Mouse (Mus musculus): ENCODE measurements around the gene Eif2b3.

Eif2b3 gene

DNA sequence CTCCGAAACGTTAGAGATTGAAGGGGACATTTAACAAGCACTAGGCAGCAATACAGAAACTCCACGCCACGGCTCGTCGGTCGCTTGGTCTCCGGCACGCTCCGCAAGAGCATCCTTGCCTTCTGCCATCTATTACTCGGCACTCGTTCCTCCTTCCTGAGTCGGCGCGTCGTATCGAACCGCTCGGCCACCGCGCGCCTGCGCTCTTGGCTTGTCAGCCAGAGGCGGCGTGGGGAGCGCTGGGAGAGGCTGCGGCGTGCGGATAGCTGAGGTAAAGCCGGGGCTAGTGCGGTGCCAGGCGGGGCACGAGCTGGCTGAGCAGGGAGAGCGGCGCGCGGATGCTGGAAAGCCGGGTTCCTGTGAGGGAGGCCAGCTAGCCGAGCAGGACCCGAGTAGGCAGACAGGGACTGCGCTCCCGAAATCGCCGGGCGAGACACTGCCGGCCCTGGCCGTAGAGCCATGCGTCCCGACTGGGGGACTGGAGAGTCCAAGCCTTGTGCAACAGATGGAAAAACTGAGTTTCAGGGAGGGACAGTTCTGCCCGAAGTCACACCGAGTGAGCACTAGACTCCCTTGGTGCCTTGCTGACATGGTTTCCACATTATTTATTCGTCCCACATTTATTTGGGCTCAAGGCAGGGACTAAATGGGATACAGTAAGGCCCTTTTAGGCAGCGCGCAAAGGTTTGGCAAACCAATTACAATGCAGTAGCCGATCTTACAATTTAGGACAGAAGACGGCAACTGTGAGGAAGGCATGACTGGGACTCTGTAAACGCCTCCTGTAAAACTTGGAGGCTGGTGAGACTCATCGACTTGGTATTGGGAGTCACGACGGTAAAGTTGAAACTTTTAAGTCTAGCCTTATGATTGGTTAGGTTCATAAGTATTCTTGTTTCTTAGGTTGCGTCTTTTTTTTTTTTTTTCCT, at the start of gene Eif2b3:
Gene Eif2b3, plus strand, starts transcription at position 197 of the 929 bp plus-strand sequence.
- peak; percentile 65 to 92 for DNase-seq (ENCODE audit: low spot score in 2 of 2)

DNA sequence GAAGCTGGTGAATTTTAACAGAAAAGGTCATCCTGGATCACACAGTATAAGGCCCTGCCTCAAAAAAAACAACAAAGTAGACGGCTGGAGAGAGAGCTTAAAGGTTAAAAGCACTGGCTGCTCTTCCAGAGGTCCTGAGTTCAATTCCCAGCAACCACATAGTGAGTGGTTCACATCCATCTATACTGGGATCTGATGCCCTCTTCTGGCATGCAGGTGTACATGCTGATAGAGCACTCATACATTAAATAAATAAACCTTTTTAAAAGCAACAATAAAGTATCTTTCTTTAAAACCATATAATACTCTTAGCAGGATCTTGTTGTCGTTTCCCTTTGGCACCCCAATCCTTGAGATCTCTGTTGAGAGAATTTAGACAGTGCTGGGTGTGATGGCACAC, 42.7 kb upstream of the Eif2b3 start:
- DNase-seq (ENCODE audit: low spot score in 2 of 2), result no peak

DNA sequence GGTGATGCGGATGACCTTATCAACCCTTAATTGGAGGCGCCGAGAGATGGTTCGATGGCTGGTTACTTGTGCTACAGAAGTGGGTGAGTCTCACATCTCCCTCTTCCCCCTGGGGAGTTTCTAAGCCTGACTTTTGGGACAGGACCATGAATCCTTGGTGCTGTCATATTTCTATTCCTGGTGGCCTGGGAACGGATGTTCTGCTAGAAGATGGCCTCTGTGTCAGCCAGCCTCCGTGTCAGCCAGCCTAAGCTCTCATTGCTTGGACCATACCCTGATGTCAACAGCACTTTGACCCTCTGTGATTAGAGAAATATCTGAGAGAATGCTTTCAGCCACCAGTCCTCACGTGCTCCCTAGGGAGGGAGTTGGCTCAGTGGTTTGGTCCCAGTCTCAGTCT, 33.5 kb upstream of the Eif2b3 start:
- DNase-seq (ENCODE audit: low spot score in 2 of 2), result no peak

DNA sequence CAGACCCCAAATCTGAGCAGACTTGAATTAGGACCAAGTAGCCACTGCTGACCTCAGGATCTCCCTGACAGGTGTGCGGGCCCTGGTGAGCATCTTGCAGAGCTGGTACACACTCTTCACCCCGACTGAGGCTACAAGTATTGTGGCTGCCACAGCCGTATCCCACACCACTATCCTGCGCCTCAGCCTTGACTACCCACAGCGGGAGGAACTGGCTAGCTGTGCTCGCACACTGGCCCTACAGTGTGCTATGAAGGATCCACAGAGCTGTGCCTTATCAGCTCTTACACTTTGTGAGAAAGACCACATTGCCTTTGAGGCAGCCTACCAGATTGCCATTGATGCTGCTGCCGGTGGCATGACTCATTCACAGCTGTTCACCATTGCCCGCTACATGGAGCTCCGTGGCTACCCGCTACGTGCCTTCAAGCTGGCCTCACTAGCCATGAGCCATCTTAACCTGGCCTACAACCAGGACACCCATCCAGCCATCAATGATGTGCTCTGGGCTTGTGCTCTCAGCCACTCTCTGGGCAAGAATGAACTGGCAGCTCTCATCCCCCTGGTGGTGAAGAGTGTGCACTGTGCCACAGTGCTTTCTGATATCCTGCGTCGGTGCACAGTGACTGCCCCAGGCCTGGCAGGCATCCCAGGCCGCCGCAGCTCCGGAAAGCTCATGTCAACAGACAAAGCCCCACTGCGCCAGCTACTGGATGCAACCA, 32.6 kb upstream of the Eif2b3 start:
- DNase-seq (ENCODE audit: low spot score in 2 of 2), result peak in 1 of 2 experiments; percentile 77

DNA sequence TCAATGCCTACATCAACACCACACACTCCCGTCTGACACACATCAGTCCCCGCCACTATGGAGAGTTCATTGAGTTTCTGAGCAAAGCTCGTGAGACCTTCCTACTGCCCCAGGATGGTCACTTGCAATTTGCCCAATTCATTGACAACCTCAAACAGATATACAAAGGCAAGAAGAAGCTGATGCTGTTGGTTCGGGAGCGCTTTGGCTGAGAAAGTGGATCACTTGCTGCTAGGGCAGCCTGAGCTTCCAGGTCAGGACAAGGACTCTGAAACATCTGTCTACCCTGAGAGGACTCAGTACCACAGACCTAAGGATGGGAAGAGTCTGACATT, 32.1 kb upstream of the Eif2b3 start:
- no peak for DNase-seq (ENCODE audit: low spot score in 2 of 2)

DNA sequence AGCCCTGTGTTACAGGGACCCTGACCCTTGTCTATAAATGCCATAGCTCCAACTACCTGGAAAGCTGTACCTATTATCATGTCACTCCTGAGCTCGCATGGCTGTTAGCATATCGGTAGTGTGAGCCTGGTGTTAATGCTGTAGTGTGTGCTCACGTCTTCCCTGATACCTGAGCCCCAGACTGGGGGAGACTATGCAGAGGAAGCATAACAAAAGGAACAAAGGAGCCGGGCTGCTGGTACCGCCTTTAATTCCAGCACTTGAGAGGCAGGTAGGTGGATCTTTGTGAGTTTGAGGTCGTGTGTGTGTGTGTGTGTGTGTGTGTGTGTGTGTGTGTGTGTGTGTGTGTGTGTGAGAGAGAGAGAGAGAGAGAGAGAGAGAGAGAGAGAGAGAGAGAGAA, 29.5 kb upstream of the Eif2b3 start:
- no peak for DNase-seq (ENCODE audit: low spot score in 2 of 2)

DNA sequence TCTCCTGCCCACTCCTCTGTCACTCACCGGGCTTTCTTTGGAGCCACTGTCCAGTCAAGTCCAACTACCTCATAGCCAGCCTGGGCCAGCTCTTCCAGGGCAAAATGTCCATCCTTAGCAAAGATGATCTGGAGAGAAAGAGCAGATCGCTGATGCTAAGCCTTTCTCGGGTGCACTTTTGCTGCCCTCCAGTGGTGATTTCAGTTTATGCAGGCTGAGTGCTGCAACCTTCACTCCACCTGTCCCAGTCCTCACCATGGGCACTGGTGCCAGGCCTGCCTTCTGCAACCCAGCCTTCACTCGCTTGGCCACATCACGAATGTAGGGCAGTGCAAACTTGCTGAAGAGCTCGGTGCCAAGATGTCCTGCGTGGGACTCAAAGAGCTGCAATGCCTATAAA, 27.8 kb upstream of the Eif2b3 start:
- DNase-seq (ENCODE audit: low spot score in 2 of 2), result peak in 1 of 2 experiments; percentile 90

DNA sequence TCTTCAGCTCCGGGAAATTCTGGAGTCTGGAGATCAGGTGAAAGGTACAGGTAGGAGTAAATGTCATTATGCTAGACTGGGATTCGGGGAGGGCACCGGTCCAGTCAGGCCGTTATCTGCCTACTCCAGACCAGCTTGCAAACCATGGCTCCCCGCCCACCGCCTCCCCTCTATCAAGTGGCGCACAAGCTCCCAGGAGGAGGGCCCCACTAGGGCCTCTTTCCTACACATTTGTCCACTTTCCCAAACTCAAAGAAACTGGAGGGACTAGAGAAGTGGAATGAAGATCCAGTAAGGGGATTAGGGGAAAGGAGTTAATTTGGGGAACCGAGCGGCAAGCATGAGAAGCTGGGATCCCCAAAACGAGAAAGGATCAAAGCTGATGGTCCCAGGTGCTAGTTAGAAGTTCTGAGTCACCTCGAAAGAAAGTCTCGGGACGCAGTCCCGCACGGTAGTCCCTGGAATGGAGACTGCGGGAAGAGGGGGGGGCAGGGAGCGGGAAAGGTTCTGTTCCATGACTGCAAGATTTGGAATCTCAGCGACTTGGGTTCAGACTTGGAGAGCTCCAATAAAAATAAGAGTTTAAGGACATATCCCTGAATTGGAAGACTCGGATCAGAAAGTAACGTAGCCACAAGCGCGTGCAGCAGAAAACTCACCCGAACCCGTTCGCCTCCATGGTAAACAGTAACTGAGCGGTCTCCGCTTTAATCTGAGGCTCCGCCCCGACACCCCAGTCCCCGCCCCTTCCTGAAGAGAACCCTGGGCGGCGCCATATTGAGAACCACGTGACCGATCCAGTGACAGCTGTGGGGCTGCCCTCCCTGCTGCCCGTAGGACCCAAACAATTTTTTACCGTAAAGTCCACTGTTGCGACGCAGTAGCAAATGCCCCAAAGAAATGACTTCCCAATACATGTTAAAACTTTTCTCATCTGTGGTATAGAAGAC, 25.3 kb upstream of the Eif2b3 start, which contains the start of gene Urod:
Gene Urod, minus strand, starts transcription at position 742 of the 950 bp plus-strand sequence.
- DNase-seq (ENCODE audit: low spot score in 2 of 2), result peak; percentile 90 to 96

DNA sequence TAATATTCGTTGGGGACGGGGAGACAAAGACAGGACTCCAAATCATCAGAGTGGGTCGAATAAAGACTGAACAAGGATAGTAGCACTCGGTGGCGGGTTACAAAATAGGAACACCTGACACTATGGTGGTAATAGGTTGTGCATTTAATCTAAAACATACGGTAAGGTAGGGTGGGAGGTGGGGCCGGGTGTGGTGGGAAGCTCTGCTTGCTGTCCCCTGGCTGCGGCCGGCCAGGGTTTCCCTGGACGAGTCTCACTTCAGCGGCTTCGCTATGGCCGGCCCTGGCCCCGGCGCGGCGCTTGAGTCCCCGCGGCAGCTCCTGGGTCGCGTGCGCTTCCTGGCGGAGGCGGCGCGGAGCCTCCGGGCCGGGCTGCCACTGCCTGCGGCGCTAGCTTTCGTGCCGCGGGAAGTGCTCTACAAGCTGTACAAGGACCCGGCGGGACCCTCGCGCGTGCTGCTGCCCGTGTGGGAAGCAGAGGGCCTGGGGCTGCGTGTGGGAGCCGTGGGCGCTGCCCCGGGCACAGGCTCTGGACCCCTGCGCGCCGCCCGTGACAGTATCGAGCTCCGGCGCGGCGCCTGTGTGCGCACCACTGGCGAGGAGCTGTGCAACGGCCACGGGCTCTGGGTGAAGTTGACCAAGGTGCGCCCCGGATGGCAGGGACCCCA, 23.9 kb upstream of the Eif2b3 start, which contains the start of gene Hectd3:
Gene Hectd3, plus strand, starts transcription at position 187 of the 667 bp plus-strand sequence.
- DNase-seq (ENCODE audit: low spot score in 2 of 2), result no peak

DNA sequence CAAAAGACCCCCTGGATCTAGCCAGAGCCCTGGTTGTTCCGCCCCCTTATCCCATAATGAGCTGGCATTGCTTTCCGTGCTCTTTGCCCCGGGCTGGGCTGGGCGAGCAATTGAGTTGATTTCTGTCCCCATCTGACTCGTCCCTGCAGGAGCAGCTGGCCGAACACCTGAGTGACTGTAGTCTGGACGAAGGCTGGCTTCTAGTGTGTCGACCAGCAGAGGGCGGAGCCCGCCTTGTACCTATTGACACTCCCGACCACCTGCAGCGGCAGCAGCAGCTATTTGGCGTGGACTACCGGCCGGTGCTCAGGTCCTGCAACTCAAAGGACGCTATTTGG, 23.4 kb upstream of the Eif2b3 start:
- DNase-seq (ENCODE audit: low spot score in 2 of 2), result no peak

DNA sequence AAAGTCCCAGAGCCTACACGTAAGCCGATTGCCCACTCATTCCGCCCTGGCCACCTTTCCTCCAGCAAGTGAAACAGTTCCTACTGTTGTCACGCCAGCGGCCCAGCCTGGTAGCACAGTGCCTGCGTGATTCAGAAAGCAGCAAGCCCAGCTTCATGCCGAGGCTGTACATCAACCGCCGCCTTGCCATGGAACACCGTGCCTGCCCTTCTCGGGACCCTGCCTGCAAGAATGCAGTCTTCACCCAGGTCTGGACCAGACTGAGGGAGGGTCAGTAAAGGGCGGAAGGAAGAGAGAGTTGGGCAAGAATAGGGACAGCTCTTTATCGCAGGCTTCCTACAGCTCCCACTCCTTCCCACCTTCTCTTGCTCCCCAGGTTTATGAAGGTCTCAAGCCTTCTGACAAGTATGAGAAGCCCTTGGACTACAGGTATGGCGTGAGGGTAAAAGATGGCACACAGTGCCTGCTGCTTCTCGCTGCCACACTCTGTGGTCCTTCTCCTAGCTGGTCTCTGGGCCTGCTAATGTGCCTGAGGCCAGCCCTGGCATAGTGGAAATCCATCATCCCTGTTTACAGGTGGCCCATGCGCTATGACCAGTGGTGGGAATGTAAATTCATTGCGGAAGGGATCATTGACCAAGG, 19.6 kb upstream of the Eif2b3 start:
- no peak for DNase-seq (ENCODE audit: low spot score in 2 of 2)

DNA sequence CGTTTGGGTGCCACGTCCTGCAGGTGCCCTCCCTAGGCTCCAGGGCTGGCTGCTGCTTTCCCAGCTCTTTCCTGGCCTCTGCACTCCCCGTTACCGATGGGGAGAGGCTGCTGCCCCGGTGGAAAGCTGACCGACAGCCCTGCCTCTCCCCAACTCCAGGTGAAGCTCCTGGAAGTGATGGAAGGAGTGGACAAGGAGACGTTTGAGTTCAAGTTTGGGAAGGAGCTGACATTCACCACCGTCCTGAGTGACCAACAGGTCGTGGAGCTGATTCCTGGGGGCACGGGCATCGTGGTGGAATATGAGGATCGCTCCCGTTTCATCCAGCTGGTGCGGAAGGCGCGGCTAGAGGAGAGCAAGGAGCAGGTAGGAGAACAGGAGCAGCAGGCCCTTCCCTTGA, 17.2 kb upstream of the Eif2b3 start:
- DNase-seq (ENCODE audit: low spot score in 2 of 2), result no peak

DNA sequence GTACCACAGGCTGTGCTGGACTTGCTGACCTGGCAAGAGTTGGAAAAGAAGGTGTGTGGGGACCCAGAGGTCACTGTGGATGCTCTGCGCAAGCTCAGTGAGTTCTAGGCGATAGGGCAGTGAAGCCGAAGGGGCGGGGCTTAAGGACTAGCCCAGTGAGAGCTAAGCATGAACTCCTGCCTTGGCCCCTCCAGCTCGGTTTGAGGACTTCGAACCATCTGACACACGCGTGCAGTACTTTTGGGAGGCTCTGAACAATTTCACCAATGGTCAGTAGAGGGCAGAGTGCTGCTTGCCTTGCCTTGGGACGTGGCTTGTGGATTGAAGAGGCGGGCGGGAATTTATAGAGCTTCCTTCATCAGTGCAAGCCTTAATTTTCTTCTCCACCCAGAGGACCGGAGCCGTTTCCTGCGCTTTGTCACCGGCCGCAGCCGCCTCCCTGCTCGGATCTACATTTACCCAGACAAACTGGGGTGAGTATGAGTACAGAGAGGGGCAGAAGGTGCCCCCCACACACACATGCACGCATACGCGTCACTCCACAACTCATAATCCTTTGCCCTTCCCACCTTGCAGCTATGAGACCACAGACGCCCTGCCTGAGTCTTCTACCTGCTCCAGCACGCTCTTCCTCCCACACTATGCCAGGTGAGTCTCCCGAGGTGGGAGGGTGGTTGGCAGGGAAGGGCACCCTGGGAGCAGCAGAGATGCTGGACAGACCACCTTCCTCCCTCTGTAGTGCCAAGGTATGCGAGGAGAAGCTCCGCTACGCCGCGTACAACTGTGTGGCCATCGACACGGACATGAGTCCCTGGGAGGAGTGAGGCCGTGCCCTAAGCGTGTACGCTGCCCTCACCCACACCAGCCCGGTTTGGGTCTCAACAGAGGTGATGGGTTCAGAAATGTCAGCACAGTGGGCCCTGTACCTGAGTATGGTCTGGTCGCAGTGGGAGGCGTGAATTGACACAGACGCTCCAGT, 16.4 kb upstream of the Eif2b3 start:
- DNase-seq (ENCODE audit: low spot score in 2 of 2), result peak in 1 of 2 experiments; percentile 70

DNA sequence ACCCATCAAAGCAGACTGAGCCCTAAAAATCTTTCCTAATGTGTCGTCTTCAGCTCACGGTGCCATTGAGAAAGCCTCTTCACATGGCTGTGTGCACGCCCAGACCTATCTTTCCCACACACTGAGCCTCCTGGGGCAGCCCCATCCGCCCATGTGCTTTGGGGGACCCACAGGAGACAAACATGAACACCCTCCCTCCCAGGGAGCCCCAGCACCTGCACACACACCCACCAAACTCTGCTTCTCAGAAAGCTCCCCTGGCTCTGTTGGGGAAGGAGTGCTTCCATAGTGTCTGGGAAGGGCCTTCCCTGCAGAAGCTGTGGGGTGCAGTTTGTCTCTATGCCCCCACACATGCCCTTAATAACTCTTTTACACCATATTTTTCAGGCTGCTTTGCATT, 14.6 kb upstream of the Eif2b3 start:
- no peak for DNase-seq (ENCODE audit: low spot score in 2 of 2)

DNA sequence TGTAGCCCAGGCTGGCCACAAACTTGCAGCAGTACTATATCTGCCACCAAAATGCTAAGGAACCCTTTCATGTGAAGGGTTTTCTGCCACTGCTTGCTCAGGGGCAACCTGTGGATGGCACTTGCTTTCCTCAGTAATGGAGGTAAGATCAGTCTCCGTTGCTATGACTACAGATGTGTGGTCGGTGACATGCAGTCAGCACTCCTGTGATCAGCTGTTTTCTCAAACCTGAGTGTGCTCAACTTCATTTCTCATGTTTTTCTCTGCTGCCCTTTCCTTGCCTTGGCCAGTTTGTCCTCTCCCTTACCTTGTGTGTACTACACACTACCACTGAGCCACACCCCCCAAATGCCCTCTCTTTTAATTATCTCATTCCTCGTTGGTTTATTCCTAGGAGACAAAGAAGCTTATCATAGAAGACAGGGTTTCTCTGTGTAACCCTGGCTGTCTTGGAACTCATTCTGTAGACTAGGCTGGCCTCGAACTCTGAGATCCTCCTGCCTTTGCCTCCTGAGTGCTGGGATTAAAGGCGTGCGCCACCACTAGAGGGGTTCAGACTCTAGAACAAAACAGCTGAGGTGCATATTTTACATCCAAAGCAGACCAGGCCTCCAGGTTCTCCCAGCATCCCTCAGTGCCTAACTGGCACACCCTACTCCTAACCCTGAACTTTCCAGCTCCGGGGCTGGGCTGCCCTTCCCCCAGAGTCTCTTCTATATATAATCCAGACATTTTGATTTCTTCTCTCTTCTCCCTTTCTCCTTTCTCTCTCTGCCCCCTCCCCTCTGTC, 13.4 kb upstream of the Eif2b3 start:
- no peak for DNase-seq (ENCODE audit: low spot score in 2 of 2)

DNA sequence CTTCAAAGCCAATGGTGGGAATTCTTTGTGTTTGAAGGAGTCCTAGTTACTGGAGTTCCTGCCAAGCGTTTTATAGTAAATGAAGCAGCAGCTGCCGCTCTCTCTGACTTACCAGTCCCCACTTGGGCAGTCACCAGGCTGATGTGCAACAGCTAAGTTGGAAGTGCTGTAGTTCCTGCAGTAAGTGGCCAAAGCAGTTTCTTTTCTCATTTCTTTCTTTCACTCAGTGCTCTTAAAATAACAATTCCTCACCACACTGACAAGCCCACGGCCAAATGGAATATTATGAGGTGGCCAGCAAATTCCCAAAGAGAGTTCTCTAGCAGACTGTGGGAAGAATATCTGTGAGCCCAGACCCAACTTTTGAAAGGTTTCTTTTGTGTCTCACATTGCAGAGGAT, 12.1 kb upstream of the Eif2b3 start:
- DNase-seq (ENCODE audit: low spot score in 2 of 2), result no peak

DNA sequence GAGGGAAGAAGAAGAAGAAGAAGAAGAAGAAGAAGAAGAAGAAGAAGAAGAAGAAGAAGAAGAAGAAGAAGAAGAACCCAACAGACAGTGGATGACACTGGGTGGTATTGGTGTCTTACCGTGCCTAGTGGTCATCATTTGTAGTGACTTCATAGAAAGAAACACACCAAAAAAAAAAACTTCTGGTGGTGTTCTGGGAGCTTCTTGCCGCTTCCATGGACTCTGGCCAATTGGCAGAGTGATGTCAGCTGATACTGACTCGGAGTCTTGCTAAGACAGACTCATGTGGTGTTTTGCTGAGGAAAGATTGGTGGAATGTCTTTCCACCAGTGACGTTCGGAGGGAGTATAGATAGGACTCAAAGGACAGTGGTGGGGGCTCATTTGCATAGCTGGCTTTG, 9.0 kb upstream of the Eif2b3 start:
- no peak for DNase-seq (ENCODE audit: low spot score in 2 of 2)

DNA sequence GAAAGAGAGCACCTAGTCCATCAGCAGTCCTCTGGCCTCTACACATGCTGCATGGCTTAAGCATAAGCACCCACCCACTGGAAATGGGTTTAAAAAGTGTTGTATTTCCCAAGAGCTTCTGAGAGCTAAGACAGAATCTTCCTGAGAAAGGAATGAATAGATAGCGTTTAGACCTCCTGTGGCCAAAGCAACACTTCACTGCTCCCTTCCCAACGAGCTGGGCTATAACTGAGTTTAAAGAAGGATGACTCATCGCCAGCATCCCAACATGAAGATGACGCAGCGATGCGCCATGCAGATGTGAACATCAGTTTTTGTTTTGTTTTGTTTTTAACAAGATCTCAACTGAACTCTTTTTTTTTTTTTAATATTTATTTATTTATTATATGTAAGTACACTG, 5.6 kb upstream of the Eif2b3 start:
- no peak for DNase-seq (ENCODE audit: low spot score in 2 of 2)

DNA sequence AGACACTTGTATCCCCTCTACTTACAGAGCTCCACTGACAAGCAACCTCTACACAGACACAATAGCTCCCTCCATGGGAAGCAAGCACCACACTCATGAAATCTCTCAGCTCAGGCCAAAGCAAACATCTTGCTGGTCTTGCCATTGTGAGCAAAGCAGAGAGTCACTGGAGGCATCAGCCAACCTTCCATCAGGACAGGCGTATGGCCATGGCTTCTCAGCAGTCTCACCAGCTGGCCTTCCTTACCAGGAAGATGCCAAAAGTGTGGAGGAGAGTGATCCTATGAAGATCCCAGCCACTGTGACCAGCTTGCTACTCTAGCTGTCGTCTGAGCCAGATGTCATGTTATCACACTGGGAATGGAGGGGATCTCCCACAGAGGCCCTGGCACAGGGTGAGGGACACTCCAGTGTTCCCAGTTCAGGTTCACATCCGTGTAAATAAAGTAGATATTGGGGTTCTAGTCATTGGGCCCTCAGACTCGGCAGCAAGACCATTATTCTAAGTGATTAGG, 4.2 kb upstream of the Eif2b3 start:
- no peak for DNase-seq (ENCODE audit: low spot score in 2 of 2)
